Mouse (Mus musculus): ENCODE measurements around the gene Taok3. TPM values are rescaled to one million over a fixed set of nuclear protein-coding genes. Genes with fewer than 3 reads are reported as not detected.

Taok3 gene
- polyA plus RNA-seq, 1 experiment: not detected

DNA sequence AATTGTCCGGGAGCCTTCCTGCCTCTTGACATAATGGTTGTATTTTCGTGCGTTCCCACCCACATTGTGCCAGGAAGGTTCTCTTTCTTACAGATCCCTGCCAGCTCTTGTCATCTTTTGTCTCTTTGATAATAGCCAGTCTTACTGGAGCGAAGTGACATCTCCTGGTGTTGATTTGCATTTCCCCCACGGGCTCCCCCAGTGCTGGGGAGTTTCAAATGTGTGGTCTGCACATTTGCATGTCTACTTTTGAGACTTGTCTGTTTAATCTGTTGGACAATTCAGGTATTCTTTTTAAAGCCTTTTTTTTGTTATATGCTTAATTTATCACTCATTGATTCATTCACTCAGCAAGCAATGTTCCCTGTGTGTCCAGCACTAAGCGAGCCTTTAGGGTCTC, 58.1 kb downstream of the Taok3 start:
- no peak overlapping the region for H3K27ac ChIP-seq (ENCODE audit: insufficient read depth, low read depth, low read length)
- no peak overlapping the region for H3K4me3 ChIP-seq (ENCODE audit: insufficient read depth, low read depth, low read length)
- 54% methylated on average over 6 of the region's 6 CpGs for WGBS
- H3K4me1 ChIP-seq (ENCODE audit: control insufficient read depth, insufficient read depth, low read length): peaks cover 3% of the 10 kb centered on the region
- TF ChIP-seq POLR2A (IDR thresholded peaks at IDR 0.05; ENCODE audit: insufficient read depth, low read depth, low read length): no peak
- no peak for TF ChIP-seq CTCF (IDR thresholded peaks at IDR 0.05; ENCODE audit: insufficient read depth, low read depth, low read length)

DNA sequence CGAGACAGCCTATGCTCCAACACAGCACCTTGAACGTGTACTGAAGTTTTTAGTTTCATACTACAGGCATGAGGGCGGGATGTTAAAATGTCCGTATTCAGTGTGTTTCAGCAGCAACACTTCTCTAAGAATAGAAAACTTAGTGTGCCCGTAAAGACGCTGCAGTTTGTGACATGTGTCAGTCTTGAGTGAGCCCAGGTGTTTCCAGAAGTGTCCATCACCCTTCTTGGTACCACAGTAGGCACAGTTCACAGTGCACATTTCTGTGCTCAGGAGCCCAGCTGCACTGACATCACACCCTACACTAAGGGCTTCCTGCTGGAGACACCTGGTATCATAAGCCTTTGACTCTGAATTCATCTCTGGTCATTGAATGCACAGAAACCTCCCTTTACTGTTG, 58.6 kb downstream of the Taok3 start:
- Histone ChIP-seq H3K4me1 (ENCODE audit: control insufficient read depth, insufficient read depth, low read length) (peaks cover 3% of the 10 kb centered on the region), H3K27ac (ENCODE audit: insufficient read depth, low read depth, low read length) (no peak overlapping the region), H3K4me3 (ENCODE audit: insufficient read depth, low read depth, low read length) (no peak overlapping the region)
- TF ChIP-seq POLR2A (IDR thresholded peaks at IDR 0.05; ENCODE audit: insufficient read depth, low read depth, low read length) (no peak), CTCF (IDR thresholded peaks at IDR 0.05; ENCODE audit: insufficient read depth, low read depth, low read length) (no peak)
- 66% methylated on average over 6 of the region's 6 CpGs for WGBS

GRCm38 (mm10) chr5:117181921-117182320, 62.0 kb downstream of the Taok3 start:
- TF ChIP-seq CTCF (IDR thresholded peaks at IDR 0.05; ENCODE audit: insufficient read depth, low read depth, low read length): no peak
- TF ChIP-seq POLR2A (IDR thresholded peaks at IDR 0.05; ENCODE audit: insufficient read depth, low read depth, low read length): no peak
- Histone ChIP-seq H3K4me1 (ENCODE audit: control insufficient read depth, insufficient read depth, low read length) (no peaks in the 10 kb centered on the region), H3K27ac (ENCODE audit: insufficient read depth, low read depth, low read length) (no peak overlapping the region), H3K4me3 (ENCODE audit: insufficient read depth, low read depth, low read length) (no peak overlapping the region)
- 71% methylated on average over 5 of the region's 5 CpGs for WGBS

GRCm38 (mm10) chr5:117182411-117182810, 62.5 kb downstream of the Taok3 start:
- TF ChIP-seq CTCF (IDR thresholded peaks at IDR 0.05; ENCODE audit: insufficient read depth, low read depth, low read length): no peak
- no peak for TF ChIP-seq POLR2A (IDR thresholded peaks at IDR 0.05; ENCODE audit: insufficient read depth, low read depth, low read length)
- Histone ChIP-seq H3K27ac (ENCODE audit: insufficient read depth, low read depth, low read length) (no peak overlapping the region), H3K4me1 (ENCODE audit: control insufficient read depth, insufficient read depth, low read length) (no peaks in the 10 kb centered on the region), H3K4me3 (ENCODE audit: insufficient read depth, low read depth, low read length) (no peak overlapping the region)
- 88% methylated on average over 3 of the region's 3 CpGs for WGBS

- TF ChIP-seq CTCF (IDR thresholded peaks at IDR 0.05; ENCODE audit: insufficient read depth, low read depth, low read length) (no peak), POLR2A (IDR thresholded peaks at IDR 0.05; ENCODE audit: insufficient read depth, low read depth, low read length) (no peak)
- no peak overlapping the region for H3K4me3 ChIP-seq (ENCODE audit: insufficient read depth, low read depth, low read length)
- H3K27ac ChIP-seq (ENCODE audit: insufficient read depth, low read depth, low read length): no peak overlapping the region
- H3K4me1 ChIP-seq (ENCODE audit: control insufficient read depth, insufficient read depth, low read length): peaks cover 4% of the 10 kb centered on the region
- WGBS: 87% methylated on average over 6 of the region's 6 CpGs
Measured at GRCm38 (mm10) chr5:117184832-117185231, 64.9 kb downstream of the Taok3 start.

GRCm38 (mm10) chr5:117185673-117186072, 65.7 kb downstream of the Taok3 start:
- 91% methylated on average over 7 of the region's 7 CpGs for WGBS
- H3K27ac ChIP-seq (ENCODE audit: insufficient read depth, low read depth, low read length): no peak overlapping the region
- no peak overlapping the region for H3K4me3 ChIP-seq (ENCODE audit: insufficient read depth, low read depth, low read length)
- TF ChIP-seq CTCF (IDR thresholded peaks at IDR 0.05; ENCODE audit: insufficient read depth, low read depth, low read length) (peak; percentile 28; the same call in 1 of the 2 replicates), POLR2A (IDR thresholded peaks at IDR 0.05; ENCODE audit: insufficient read depth, low read depth, low read length) (no peak)
- H3K4me1 ChIP-seq (ENCODE audit: control insufficient read depth, insufficient read depth, low read length): peaks cover 9% of the 10 kb centered on the region

- WGBS: 75% methylated on average over 6 of the region's 6 CpGs
- Histone ChIP-seq H3K27ac (ENCODE audit: insufficient read depth, low read depth, low read length) (no peak overlapping the region), H3K4me3 (ENCODE audit: insufficient read depth, low read depth, low read length) (no peak overlapping the region), H3K4me1 (ENCODE audit: control insufficient read depth, insufficient read depth, low read length) (peaks cover 10% of the 10 kb centered on the region)
- no peak for TF ChIP-seq POLR2A (IDR thresholded peaks at IDR 0.05; ENCODE audit: insufficient read depth, low read depth, low read length)
- TF ChIP-seq CTCF (IDR thresholded peaks at IDR 0.05; ENCODE audit: insufficient read depth, low read depth, low read length): no peak
Measured at GRCm38 (mm10) chr5:117192061-117192460, 72.1 kb downstream of the Taok3 start.

GRCm38 (mm10) chr5:117193748-117194147, 73.8 kb downstream of the Taok3 start:
- WGBS: 92% methylated on average over 7 of the region's 7 CpGs
- Histone ChIP-seq H3K4me3 (ENCODE audit: insufficient read depth, low read depth, low read length) (no peak overlapping the region), H3K27ac (ENCODE audit: insufficient read depth, low read depth, low read length) (no peak overlapping the region), H3K4me1 (ENCODE audit: control insufficient read depth, insufficient read depth, low read length) (peaks cover 10% of the 10 kb centered on the region)
- no peak for TF ChIP-seq POLR2A (IDR thresholded peaks at IDR 0.05; ENCODE audit: insufficient read depth, low read depth, low read length)
- TF ChIP-seq CTCF (IDR thresholded peaks at IDR 0.05; ENCODE audit: insufficient read depth, low read depth, low read length): no peak

GRCm38 (mm10) chr5:117194672-117195071, 74.7 kb downstream of the Taok3 start:
- 91% methylated on average over 5 of the region's 5 CpGs for WGBS
- TF ChIP-seq POLR2A (IDR thresholded peaks at IDR 0.05; ENCODE audit: insufficient read depth, low read depth, low read length): no peak
- no peak for TF ChIP-seq CTCF (IDR thresholded peaks at IDR 0.05; ENCODE audit: insufficient read depth, low read depth, low read length)
- no peak overlapping the region for H3K27ac ChIP-seq (ENCODE audit: insufficient read depth, low read depth, low read length)
- H3K4me3 ChIP-seq (ENCODE audit: insufficient read depth, low read depth, low read length): no peak overlapping the region
- H3K4me1 ChIP-seq (ENCODE audit: control insufficient read depth, insufficient read depth, low read length): peaks cover 8% of the 10 kb centered on the region

DNA sequence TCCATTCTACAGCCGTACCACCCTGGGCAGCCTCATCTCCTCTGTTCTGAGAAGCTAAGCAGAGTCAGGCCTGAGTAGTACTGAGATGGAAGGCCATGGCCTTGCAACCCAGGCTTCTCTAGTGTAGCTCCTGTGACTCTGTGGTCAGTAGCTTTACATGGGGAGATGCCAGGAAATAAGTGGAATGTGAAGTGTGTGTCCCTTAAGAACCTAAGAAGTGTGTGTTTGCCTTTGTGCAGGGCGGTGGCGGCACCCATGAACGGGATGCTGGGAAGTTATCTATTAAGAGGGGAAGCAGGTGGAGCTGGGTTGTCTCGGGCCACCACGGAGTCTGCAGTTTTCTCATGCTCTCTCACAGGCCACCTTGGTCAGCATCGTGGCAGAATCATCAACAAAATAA, 76.6 kb downstream of the Taok3 start:
- TF ChIP-seq POLR2A (IDR thresholded peaks at IDR 0.05; ENCODE audit: insufficient read depth, low read depth, low read length): no peak
- no peak overlapping the region for H3K27ac ChIP-seq (ENCODE audit: insufficient read depth, low read depth, low read length)

More for the DNA sequence above, 76.6 kb downstream of the Taok3 start:
- 93% methylated on average over 7 of the region's 7 CpGs for WGBS
- H3K4me1 ChIP-seq (ENCODE audit: control insufficient read depth, insufficient read depth, low read length): no peaks in the 10 kb centered on the region
- H3K4me3 ChIP-seq (ENCODE audit: insufficient read depth, low read depth, low read length): no peak overlapping the region

Data from olfactory bulb, adult 2 months (tissue).